Mouse (Mus musculus) MN1 (cell line): ENCODE data around the gene Trmt44.

Experiments
- DNase-seq: peaks from one replicate; pipeline ENCODE4 v3.0.0-alpha.2; 2016; ENCODE audit warnings: low spot score

The Trmt44 gene

GRCm38 (mm10) chr5:35574653-35575599, at the start of gene Trmt44:
Gene Trmt44, minus strand, starts transcription at chr5:35575070.
- peak; percentile 80 for DNase-seq

DNA sequence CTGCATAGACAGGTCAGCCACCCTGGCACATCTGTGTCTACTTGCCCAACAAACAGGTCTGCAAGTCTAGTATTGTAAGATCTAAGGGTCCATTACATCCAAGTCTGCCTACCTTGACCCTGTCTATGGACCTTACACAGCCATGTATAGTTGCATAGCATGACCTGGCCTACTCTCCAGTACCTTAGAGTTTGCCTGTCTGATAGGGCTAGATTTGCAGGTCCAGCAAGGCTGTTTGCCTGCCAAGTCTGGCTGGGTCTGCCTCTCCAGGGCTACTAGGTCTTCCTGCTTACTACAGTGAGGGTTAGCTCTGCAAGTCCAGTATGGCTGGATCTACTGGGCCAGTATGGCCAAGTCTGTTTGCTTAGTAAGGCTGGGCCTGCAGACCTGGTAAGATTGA, 49.0 kb upstream of the Trmt44 start:
- DNase-seq: no peak

GRCm38 (mm10) chr5:35621114-35621513, 46.2 kb upstream of the Trmt44 start:
- DNase-seq: peak; percentile 37

- DNase-seq: no peak
These were observed 42.1 kb upstream of the Trmt44 start for GRCm38 (mm10) chr5:35616943-35617342.

GRCm38 (mm10) chr5:35612722-35613121, 37.9 kb upstream of the Trmt44 start:
- DNase-seq: no peak

DNA sequence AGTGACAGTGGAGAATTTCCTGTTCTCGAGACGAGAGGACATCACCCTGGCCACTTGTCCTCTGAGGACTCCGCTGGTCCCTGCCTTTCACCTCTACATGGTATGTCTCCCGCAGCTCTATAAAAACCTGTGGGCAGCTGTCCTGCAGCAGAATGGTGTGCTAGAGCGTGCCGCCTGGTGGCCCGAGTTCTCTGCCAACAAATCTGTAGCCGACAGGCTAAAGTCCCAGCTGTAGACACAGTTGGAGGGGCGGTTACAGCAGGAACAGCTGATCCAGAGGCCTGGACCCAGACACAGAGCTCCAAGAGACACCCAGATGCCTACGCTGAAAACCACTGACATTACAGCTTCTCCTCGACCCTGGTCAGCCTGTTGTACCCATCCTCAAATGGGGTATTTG, 37.0 kb upstream of the Trmt44 start:
- no peak for DNase-seq

DNA sequence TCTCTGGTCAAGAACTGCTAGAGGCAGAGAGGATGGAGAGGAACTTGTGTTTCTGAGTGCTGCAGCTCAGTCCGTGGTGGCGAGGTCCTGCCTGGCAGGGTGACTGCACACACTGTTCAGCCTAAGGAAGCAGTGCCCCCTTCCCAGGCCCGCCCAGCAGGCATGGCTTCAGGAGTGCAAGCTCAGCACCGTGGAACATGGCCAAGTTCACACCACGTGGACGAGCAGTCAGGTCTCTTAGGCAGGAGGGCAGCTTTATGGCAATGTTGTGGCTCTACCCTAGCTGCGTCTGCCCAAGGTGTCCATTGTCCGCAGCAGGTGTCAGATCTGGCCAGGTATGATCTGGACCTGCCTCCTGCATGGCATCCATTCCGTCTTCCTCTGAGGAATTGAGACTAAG, 36.3 kb upstream of the Trmt44 start:
- peak; percentile 34 for DNase-seq

- no peak for DNase-seq
These were observed 35.5 kb upstream of the Trmt44 start for GRCm38 (mm10) chr5:35610381-35610780.

GRCm38 (mm10) chr5:35609971-35610370, 35.1 kb upstream of the Trmt44 start:
- DNase-seq: no peak

- no peak for DNase-seq
These were observed 34.5 kb upstream of the Trmt44 start for GRCm38 (mm10) chr5:35609381-35609780.

GRCm38 (mm10) chr5:35608559-35608958, 33.7 kb upstream of the Trmt44 start:
- DNase-seq: no peak

DNA sequence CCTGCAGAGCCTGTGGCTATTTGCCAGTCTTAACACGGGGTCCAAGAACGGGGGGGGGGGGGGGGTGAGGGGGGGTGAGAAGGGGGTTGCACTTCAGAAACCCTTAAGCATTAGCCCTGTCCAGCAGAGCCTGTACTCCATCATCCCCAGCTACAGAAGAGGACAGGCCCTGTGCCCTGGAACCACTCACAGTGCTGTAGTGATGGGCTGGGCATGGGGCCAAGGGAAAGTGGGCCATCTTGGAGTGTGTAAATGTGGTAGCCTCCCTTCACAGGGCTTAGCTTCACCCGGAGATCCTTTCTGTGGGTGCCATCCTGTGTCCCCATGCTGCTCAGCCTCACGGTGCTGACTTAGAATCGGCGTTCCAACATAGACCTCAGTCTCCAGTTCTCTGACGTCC, 32.9 kb upstream of the Trmt44 start:
- peak; percentile 61 for DNase-seq

DNA sequence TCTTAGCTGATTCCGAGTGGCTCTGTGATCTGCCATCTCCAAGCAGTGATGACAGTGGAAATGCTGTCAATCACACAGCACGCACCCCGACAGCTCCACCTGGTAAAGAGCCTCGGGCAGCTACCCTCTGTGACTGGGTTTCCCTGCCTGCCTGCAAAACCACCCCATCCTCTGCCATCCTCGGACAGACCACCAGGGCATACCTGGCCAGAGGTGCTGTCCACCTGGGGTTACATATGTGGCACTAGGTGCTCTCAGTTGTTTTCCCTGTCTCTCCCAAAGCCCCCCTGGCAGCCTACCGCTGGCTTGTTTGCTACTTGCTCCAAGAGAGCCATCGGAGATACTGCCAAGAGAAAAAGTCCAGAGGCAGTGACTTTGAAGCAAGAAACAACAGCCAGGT, 31.9 kb upstream of the Trmt44 start:
- DNase-seq: no peak

DNA sequence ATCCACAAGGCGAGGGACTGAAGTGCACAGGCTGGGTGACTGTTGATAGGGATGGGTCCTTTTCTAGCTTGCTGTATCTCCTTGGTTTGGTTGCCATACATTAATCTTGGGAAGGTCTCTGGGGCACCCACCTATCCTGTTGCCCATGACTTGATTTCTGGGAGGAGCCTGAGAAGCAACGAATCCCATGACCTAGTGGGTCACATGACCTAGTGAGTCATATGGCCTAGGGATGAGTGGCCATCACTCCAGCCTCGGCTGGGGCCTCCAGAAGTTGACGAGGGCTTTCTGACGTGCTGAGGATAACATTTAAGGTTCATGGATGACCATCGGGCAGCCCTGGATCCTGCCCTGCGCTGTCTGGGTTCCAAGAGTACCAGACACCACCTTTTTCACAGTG, 30.5 kb upstream of the Trmt44 start:
- no peak for DNase-seq

GRCm38 (mm10) chr5:35601526-35601925, 26.7 kb upstream of the Trmt44 start:
- DNase-seq: no peak

DNA sequence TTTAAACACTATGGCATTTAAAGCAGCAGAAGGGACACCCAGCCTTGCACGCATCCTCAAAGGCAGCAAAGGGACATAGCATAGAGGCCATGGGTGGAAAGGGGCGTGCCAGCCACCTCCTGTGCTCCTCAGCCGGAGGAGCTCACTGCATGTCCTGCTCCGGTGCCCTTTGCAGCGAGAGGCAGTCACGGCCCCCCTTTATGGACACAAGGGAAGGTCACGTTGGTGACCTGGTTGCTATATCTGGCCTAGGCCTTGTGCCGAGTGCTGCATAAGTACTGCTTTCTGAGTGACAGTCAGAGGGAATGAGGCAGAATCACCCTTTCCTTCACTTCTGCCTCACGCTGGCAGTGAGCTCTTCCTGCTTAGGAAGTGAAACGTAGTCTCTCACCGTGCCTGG, 25.4 kb upstream of the Trmt44 start:
- no peak for DNase-seq

- DNase-seq: no peak
These were observed 21.6 kb upstream of the Trmt44 start for GRCm38 (mm10) chr5:35596169-35597160.

- DNase-seq: peak; percentile 72
These were observed 20.8 kb upstream of the Trmt44 start for GRCm38 (mm10) chr5:35595706-35596105.

DNA sequence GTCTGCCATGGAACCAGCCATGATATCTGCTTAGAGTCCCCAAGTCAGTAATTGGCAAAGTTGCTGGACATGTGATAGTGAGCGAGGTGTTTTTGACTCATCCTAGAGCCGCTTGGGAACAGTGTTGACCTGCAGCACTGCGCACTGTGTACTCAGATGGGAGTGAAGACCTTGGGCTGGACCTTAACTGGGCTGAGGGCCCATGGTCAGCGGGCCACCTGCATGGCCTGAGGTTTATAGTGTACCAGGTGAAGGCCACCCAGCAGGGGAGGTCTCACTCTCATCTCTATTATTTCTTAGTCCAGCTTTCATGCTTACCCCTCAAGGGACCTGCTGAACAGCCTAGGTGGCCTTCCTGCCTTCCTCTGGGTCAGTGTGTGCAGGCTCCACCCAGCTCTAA, 19.9 kb upstream of the Trmt44 start:
- no peak for DNase-seq

DNA sequence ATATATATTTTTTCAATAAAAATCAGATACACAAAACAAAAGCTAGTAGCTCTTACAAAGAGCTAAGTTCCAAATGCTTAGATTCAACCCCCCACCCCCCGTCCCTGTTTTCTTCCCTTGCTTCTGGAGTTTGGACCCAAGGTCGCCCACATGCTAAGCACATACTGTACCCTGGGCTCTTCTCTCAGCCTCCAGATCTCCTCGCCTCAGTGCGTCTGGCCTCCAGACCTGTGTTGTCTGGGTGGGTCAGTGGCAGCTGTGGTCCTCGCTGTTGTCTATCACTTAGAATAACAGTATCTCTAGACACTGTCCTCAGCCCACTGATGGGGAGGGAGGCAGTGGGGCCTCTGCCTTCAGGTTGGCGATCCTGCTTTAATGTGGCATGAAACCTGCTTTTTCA, 18.4 kb upstream of the Trmt44 start:
- no peak for DNase-seq

DNA sequence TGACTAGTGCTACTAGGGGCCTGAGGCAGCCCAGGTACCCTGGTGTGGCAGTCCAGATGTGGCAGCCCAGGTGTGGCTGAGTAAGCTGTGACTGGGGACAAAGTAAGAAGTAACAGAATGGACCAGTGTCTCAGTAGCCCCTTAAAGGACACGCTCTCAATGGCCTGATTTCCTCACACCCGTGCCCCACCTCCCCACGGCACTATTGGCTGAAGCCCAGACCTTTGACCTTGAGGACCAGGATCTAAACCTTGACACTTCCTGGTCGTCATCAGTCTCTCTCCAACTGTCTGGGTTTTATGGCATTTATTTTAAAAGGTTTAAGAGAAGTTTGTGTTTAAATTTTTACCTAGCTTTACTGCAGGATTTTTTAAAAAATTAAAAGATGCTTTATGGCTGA, 18.0 kb upstream of the Trmt44 start:
- no peak for DNase-seq

- DNase-seq: no peak
These were observed 17.3 kb upstream of the Trmt44 start for GRCm38 (mm10) chr5:35592081-35592736.
